Mouse (Mus musculus) left cerebral cortex, adult 18-20 months (tissue): ENCODE results near the gene Cubn. TPM values are rescaled to one million over a fixed set of nuclear protein-coding genes. Genes with fewer than 3 reads are reported as not detected.
A peak's percentile ranks its signal among the peaks of the same experiment; 100 is the strongest.

Experiments
- DNase-seq, 2 experiments: peaks; one replicate each; pipeline ENCODE4 v3.0.0; 2021 to 2022; ENCODE audit warnings: low spot score in 2 of 2, mixed read lengths in 1 of 2
- total RNA-seq, 2 experiments: library from RNA; stranded (reverse); gene quantifications; 2 replicates each; pipeline ENCODE4 v1.2.3; 2021

Gene Cubn
- total RNA-seq, 2 experiments from 2014 or later, result 0.35 to 0.42 TPM

DNA sequence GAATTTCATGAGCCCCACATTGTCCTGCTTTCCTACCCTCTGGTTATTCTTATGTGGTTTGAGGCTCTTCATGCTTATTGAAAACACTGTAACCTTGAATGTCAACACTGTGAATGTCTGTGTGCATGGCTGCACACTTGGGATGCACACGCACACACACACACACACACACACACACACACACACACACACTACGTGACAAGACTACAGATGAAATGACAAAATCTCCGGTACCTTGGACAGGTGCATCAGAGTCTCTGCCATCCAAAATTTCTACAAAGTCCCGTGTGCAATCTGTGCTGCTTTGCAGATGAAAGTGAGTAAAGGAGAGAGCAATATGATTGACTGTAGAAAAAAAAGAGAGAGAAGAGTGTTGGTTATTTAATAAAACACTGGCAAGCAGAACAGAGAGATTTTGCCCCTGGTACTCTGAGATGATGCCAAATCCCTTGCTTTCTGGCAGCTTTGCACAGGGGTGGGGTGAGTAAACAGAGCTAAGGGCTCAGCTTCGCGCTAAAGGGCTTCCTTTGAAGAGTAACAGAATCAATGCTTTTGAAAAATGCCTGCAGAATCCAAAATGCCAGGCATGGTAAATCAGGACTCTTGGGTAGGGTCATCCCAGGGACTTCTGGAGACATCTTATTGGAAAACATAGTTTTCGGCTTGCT lies 133.6 kb downstream of the Cubn start:
- DNase-seq, result no peak

DNA sequence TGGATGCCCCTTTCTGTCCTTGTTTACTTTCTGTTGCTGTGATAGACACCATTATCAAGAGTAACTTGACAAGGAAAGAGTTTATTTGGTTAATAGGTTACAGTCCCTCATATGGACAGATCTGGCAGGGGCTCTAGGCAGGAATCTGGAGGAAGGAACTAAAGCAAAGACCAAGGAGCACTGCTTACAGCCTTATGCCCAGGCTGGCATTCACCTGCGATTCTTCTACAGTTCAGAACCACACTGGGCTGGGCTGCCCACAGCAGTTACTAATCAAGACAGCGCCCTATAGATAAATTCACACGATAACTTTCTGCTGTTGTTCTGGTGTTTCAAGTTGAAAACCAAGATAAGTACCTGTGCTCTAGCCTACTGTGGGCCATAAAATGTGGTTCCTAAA lies 138.8 kb downstream of the Cubn start:
- no peak for DNase-seq

DNA sequence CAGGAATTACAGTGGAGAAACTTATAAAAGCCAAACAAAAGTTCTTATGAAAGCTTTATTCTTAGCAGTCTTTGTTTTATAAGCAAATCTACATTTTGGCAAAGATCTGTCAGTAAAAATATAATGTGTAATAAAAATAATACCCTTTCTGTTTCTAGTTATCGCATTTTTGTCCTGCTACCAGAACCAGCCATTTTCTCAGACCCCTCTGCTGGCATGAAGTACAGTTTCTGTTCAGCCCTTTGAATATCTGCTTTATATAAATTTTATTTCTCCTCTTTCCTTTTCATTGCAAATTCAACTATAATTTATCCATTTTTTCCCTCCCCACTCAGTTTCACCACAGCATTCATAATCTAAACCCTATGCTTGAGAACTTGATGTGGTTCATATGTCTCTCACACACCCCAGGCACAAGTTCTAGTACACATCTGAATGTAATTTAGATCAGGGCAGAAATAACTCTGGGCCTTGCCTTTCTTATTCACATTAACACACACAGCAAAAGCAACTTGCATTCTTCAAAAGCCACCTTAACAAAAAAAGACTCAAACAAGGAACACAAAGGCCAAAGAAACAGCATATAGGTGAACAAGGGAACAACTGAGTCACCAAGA lies 139.4 kb downstream of the Cubn start:
- no peak for DNase-seq

DNA sequence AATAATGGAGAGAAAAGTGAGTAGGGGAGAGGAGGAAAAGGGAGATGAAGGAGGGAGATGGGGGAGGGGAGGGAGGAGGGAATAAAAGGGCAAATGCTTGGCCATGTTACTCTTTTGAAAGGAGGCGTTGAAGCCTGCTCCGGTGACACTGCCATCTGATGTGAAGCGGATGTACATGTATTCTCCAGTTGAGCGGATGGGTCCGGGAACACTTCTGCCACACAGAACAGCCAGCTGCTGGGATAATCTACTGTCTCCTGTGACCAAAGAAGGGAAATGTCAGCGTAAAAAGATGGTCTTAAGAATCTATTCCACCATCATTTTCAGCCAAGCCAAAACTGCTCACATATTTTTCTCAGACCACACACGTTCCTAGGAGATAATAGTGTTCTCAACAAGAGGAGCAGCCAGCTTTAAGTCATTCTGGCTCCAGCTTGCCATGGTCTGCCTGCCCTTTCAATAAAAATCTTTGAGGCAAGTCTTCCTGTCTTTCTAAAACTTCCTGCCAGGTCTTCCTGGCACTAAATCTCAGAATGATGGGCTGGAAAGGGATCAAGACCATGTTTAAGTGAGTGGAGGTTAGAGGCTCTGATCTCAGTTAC lies 149.2 kb downstream of the Cubn start:
- DNase-seq, result no peak

DNA sequence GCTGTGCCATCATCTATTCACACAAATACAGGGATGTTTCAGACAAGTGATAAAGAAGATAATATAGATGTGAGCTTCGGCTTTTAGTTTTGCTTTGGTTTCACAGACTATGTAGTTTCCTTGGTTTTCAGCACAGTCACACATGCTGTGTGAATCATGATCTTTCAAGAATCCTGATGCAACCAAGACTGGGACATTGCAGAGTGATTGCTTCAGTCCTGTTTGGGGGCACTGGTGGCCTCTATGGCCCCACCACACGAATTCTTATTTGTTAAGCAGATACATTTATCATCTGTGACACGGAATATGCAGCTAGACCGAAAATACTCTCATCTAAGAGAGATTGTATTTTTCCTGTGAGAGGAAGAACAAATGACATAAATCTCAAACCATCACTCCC lies 156.2 kb downstream of the Cubn start:
- no peak for DNase-seq

DNA sequence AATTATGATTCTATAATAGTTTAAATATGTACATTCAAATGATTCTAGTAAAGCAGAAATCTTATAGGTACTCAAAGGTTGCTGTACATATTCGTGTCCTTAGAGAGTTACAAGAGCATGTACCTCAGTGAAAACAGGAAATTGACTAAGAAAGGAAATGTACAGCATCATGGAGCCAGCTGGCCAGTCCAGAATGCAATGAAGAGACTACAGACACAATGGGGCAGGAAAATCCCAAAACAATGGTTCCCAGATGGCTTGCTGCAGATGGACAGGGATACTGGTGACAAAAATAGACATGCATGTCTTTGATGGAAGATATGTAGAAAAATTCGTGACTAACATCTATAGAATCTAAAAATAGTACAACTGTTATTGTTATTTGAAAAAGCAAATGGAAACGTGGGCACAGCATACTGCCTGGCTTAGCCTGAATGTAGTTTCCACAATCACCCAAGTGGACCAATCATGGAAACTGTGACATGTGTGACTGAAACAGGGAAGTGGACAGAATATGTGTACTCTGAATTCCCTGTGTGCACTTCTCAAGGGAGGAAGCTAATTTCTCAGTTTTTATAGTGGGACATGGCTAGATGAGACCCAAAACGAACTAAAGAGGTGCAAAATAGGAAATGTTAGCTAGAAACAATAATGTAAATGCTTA lies 161.7 kb downstream of the Cubn start:
- DNase-seq, result no peak

DNA sequence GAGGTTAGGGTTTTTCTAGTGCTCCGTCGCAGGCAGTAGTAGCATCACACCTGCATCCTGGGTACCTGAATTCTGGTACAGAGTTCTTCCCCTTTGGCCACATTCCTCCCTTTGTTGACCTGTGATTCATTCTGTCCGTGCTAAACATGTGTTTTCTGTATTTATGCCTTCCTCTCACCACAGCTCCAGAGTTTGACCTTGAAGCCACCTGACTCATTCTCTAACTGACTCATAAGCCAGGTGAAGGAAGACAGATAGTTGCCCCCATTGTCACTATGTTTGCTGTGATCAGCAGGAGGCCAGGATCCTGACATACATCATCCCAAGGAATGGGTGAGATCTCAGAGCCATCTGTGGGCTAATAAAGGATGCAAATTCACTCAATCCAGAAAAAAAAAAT lies 188.2 kb downstream of the Cubn start:
- DNase-seq, result no peak

DNA sequence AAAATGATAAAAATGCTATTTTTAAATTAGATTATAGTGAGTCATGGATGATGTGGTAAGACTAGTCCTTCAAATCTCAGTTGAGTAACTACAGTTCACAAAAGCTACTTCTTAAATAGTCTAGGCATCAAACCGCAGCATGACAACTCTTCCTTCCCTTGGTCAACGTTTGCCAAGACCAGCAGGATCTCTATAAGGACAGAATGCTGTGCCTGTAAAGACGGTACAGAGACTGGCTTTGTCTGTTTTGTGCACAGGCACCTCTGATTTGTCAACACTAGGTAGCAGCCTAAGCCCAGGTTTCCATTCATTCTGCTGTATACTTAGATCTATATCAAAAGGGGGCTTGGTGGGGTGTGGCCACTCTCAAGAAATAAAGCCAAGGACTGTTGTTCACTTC lies 192.6 kb downstream of the Cubn start:
- no peak for DNase-seq

DNA sequence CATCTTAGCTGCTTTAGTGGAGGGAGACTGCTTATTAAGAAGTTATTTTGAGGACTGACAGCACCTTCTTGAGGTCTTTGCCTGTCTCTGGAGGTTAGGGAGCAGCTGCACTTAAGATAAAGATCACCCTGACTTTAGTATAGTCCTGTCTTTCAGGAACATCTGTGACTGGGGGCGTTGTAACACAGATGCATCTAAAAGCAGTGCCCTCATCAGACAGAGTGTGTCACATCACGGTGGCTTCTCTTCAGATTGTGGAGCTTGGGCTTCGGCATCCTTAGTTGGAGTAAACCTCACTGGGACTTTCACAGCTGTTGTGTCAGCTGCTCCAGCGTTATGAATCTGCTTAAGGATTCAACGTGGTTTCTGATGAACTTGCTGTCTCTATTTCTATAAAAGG lies 193.9 kb downstream of the Cubn start:
- no peak for DNase-seq

DNA sequence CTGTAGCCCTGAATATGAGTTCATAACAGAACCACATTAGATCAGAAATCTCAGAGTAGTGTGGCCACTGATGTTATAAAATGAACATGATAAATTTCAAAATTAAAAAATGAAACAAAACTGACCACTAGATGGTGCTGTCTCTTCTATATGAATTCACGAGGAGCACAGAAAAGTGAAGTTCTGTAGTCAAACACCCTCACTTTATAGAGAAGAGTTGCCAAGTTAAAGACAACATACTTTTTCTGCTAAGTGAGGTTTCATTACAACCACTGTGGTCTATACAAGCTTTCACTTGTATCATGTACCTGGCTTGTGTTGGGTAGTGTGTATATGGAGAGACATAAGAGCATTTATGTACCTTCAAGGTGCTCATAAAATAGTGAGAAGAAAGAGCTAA lies 201.0 kb downstream of the Cubn start:
- DNase-seq, result no peak

DNA sequence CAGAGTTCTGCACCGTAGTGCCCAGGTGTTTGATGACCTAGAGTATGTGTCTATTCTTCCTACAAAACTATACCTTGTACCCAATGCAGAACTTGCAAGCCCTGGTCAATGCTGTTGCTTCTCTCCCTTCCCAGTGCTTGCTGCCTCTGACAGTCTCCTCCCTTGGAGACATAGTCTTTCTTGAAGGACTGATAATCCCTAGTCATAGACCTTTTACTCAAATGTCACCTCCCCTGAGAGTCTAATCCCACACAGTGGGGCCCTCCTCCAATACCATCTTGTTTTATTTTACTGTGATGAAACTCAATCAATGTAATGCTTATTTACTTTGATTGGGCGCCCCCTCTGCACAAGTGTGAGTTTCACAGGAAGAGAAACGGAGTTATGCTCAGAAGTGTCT lies 201.5 kb downstream of the Cubn start:
- DNase-seq, result no peak

DNA sequence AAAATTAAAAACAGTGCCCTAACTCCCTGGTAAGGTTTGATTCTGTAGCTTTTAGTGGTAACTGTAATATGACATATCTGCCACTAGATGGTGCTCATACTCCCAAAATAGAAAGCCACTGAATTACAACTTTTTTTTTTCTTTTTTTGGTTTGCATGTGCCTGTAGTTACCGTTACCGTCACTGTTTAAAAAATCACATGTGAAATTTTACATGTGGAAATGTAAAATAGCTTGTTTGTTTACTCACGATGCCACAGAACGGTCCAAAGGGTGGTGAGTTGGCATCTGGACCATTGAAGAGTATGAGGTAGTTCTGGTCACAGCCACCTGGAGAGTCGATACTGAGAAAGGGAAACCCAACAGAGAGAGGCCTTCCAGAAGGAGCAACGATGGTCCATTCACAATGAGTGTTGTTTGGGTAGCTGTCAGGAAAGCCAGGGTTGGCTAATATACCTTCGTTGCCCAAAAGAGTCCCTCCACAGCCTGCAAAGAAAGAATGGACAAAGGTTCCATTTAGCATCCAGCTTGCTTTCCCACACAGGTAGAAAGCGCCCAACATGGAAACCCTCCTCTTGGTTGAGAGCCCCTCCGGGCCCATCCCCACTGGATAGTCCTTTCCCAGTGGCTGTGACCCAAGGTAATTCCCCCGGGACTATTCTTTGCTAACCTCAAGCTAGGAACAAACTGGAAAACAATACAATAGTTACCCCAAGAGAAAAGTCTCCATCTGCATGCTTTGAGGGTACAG lies 213.3 kb downstream of the Cubn start:
- no peak for DNase-seq

DNA sequence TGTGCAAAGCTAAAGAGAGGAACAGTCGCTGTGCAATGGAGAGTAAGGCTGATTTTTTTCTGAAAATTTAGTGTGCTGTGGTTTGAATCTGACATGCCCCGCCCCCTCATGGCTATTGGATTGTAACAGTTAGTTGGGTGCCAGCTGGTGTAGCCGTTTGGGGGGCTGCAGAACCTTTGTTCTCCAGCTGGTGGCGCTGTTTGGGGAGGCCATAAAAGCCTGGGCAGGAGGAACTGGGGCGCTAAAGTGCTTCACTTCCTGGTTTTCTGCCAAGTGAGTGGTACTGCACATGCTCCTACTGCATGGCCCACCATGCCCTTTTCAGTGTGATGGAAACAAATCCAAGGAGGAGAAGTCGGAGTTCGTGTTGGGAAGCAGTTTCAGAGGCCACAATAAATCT lies 215.7 kb downstream of the Cubn start:
- DNase-seq, result no peak

DNA sequence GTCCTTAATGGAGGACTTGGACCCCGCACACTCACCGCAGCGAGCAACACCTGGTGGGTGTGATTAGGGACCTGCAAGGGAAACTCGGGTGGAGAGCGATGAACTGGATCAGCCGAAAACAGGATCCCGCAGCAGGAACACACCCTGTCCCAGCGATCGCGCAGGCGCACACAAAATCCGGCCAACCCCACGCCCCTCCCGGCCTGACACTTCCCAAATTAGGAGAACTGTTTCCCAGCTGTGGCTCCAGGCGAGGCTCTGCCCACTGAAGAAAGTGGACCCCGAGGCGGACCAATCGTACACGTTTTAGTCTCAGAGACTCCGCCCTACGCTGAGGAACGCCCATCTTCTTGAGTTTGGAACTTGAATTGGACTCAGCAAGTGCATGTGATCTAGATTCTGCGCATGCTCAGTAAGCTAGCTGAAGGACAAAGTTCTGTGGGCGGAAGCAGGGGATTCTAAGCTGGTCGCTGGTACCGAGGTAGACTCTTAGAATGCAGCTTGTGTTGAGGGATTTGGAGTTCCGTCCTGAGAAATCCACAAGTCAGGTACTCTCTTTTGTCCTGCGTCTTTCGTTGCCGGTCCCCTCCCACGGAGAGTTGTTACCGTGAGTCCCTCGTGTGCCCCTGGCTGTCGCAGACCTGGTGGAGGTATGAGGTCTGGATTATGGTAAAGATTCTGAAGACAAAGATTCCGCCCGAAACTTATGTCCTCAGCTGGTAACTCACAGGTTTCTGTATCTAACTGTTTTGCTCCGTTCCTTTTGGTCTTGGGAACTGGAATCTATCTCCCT lies 220.3 kb downstream of the Cubn start, which contains the start of gene Rsu1:
Rsu1 (minus strand) TSS at position 251 of the 793 bp plus-strand sequence.
- DNase-seq, result peak; percentile 88 to 95

DNA sequence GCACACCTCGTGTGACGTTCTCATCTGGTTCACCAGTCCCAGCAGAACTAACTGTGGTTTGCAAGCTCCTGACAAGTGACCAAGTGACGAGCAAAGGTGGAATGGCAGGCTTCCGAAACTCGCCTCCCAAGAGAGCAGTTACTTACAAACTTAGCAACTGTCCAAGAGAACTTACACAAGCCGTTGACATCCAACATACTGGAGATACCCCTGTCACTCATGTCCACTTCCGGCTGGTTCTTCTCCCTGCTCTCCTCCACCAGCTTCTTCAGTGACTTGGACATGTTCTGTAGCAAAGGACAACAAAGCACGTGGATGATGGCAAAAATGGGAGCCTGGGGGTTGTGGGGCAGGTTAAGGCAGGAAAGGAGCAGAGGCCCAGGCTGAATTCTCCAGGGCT lies 220.9 kb downstream of the Cubn start:
- DNase-seq, result no peak

DNA sequence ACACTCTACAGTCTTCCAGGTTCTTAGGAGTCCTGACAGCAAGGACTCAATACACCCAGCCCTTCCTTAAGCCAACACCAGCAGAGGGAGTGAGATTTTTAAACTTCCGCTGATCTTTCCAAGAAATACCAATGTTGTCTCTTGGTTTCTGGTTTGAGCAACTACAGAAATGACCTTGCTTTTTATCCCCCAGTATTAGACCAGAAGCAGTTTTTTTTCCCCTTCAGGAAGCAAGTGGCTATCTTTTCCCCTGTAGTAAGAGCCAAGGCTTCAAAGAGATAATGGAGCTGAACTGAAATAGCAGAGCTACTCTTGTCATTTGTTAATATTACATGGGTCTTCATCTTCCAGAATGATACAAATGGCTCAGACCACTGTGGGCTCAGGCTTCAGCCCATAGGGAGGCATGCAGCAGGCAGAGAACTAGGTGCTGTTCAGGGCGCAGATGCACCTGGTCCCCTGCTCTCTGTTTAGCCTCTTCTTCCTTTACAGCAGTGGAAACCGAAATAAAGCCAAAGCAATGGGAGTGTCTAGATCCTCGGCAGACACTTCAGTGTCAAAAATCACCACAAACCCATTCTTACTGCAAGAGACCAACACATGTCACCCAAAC lies 222.8 kb downstream of the Cubn start:
- DNase-seq, result no peak

DNA sequence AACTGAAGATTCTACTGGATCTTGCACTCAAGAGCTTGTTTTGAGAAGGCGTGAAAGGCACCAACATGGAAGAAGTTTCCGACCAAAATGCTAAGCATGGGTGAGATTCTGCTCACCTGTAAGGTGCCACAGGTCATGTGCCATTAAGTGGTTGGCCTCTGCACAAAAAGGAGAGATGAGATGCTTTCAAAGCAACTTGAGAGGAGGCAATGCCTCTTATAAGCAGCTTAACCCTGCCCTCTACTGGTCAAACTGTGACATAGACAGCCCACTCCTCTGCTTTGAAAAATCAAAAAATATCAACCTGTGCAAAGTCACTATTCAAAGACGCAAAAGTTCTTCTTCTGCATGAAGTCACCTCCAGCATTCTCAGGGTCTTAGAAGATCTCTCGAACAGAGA lies 226.7 kb downstream of the Cubn start:
- no peak for DNase-seq

DNA sequence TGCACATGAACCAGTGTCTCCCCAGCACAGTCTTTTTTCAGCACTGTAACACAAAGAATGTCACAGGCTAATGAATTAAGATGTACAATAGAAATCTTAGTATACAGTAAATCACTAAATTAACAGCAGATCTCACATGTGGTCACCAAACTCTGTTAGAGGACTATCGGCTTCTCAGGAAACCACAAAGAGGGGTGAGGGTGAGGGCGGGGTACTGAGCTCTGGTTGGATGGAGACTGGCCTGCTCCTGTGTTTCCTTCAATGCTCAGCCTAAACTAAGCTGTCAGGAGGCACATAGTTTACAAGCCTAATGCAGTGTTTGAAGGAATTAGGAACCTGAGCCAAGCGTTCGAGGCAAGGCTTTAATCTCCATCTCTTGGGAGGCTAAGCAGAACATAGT lies 228.5 kb downstream of the Cubn start:
- DNase-seq, result no peak

DNA sequence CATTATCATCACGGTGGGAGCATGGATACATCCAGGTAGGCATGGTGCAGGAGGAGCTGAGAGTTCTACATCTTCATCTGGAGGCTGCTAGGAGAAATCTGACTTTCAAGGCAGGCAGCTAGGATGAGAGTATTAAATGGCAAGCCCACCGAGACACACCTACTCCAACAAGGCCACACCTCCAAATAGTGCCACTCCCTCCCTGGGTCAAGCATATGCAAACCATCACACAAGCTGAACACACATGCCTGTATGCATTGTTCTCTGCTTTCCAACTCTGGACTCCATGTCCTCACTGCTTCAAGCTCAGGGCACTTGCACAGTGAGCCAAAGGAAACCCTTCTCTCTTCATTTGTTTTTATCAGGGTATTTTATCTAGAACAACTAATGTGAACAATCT lies 233.0 kb downstream of the Cubn start:
- no peak for DNase-seq

DNA sequence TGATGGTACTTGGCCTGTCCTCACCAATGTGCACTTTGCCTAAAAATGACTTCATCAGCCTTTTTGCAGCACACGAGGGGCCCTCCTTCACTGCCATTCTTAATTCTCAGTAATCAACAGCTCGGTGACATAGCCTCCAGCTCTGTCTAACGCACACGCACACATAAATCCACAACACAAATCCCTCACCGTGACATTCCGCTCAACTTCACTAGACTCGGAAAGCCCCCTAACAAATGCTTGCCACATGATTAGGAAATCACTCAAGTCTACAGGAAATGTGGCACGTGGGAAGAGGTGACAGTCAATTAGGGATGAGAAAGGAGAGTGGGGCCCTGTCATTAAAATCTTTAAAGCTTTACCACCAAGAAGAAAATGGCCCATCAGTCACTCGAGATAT lies 250.9 kb downstream of the Cubn start:
- DNase-seq, result no peak
